Mouse (Mus musculus) CH12.LX (cell line): ENCODE results near the gene Gnptab.

ENCODE experiments used
- CTCF ChIP-seq, 2 experiments: IDR thresholded peaks in 1 of 2; conservative IDR thresholded peaks in 1 of 2; 2 replicates each; pipeline ENCODE4 v1.5.1; 2011 to 2012; ENCODE audit warnings: low read depth in 2 of 2, low read length in 2 of 2, improper control_type of control experiment in 1 of 2, inconsistent platforms in 1 of 2, mild to moderate bottlenecking in 1 of 2, moderate library complexity in 1 of 2
- HCFC1 ChIP-seq: IDR thresholded peaks from 2 replicates; pipeline ENCODE4 v1.6.1; 2012; ENCODE audit warnings: low read depth, mild to moderate bottlenecking, inconsistent platforms, low read length, improper control_type of control experiment
- POLR2A ChIP-seq: IDR thresholded peaks from 2 replicates; pipeline ENCODE4 v1.6.1; 2011; ENCODE audit warnings: low read depth, mild to moderate bottlenecking, improper control_type of control experiment, low read length
- POLR2AphosphoS2 ChIP-seq: IDR thresholded peaks from 2 replicates; pipeline ENCODE4 v1.6.1; 2011; ENCODE audit warnings: low read depth, low read length, improper control_type of control experiment
- RCOR1 ChIP-seq: conservative IDR thresholded peaks from 2 replicates; pipeline ENCODE4 v1.6.1; 2012; ENCODE audit warnings: low read depth, mild to moderate bottlenecking, inconsistent platforms, low read length, improper control_type of control experiment
- ZC3H11A ChIP-seq: IDR thresholded peaks from 2 replicates; pipeline ENCODE4 v1.6.1; 2012; ENCODE audit warnings: low read depth, mild to moderate bottlenecking, inconsistent platforms, low read length, improper control_type of control experiment
- ZKSCAN1 ChIP-seq: IDR thresholded peaks from 2 replicates; pipeline ENCODE4 v1.6.1; 2012; ENCODE audit warnings: low read depth, inconsistent platforms, low read length, improper control_type of control experiment, borderline replicate concordance
- ZMIZ1 ChIP-seq: IDR thresholded peaks from 2 replicates; pipeline ENCODE4 v1.6.1; 2012; ENCODE audit warnings: low read depth, mild to moderate bottlenecking, inconsistent platforms, low read length, improper control_type of control experiment

- TF ChIP-seq POLR2A (no peak), POLR2AphosphoS2 (no peak), HCFC1 (no peak), ZC3H11A (no peak), RCOR1 (no peak), ZMIZ1 (no peak), ZKSCAN1 (no peak), CTCF (conservative IDR thresholded peaks at IDR 0.05 in 1 of 2, IDR thresholded peaks at IDR 0.05 in 1 of 2; ENCODE audit: low read depth in 2 of 2, low read length in 2 of 2) (no peak)
Measured at GRCm38 (mm10) chr10:88364221-88364620, 14.7 kb upstream of the Gnptab start.
